Mouse (Mus musculus) retina, adult 2 months (tissue): ENCODE data around the gene Tle3.

ENCODE experiments used
- DNase-seq: peaks from one replicate; pipeline ENCODE4 v3.0.0-alpha.2; 2012; ENCODE audit warnings: low read depth, low spot score

Gene Tle3

GRCm38 (mm10) chr9:61371755-61372509 lies at the start of gene Tle3:
Gene Tle3, plus strand, starts transcription at chr9:61372366.
- DNase-seq, result peak; percentile 71

GRCm38 (mm10) chr9:61323221-61323620 lies 48.9 kb upstream of the Tle3 start:
- DNase-seq, result no peak

GRCm38 (mm10) chr9:61323879-61324278 lies 48.3 kb upstream of the Tle3 start:
- no peak for DNase-seq

GRCm38 (mm10) chr9:61324354-61324753 lies 47.8 kb upstream of the Tle3 start:
- no peak for DNase-seq

- no peak for DNase-seq
These were observed 47.2 kb upstream of the Tle3 start for GRCm38 (mm10) chr9:61325012-61325411.

GRCm38 (mm10) chr9:61325931-61326351 lies 46.2 kb upstream of the Tle3 start:
- no peak for DNase-seq

- DNase-seq, result no peak
These were observed 45.2 kb upstream of the Tle3 start for GRCm38 (mm10) chr9:61326922-61327321.

GRCm38 (mm10) chr9:61328173-61328572 lies 44.0 kb upstream of the Tle3 start:
- no peak for DNase-seq

- DNase-seq, result no peak
These were observed 41.4 kb upstream of the Tle3 start for GRCm38 (mm10) chr9:61330747-61331146.

GRCm38 (mm10) chr9:61332226-61332936 lies 39.8 kb upstream of the Tle3 start:
- no peak for DNase-seq

GRCm38 (mm10) chr9:61336179-61336578 lies 36.0 kb upstream of the Tle3 start:
- DNase-seq, result no peak

GRCm38 (mm10) chr9:61336591-61337587 lies 35.3 kb upstream of the Tle3 start:
- DNase-seq, result no peak

GRCm38 (mm10) chr9:61337665-61338064 lies 34.5 kb upstream of the Tle3 start:
- DNase-seq, result no peak

GRCm38 (mm10) chr9:61339311-61339710 lies 32.9 kb upstream of the Tle3 start:
- DNase-seq, result no peak

GRCm38 (mm10) chr9:61340333-61340732 lies 31.8 kb upstream of the Tle3 start:
- DNase-seq, result no peak

GRCm38 (mm10) chr9:61342297-61342696 lies 29.9 kb upstream of the Tle3 start:
- no peak for DNase-seq

- DNase-seq, result no peak
These were observed 27.5 kb upstream of the Tle3 start for GRCm38 (mm10) chr9:61344684-61345083.

- no peak for DNase-seq
These were observed 25.2 kb upstream of the Tle3 start for GRCm38 (mm10) chr9:61347011-61347410.

- no peak for DNase-seq
These were observed 24.1 kb upstream of the Tle3 start for GRCm38 (mm10) chr9:61348036-61348435.

GRCm38 (mm10) chr9:61348616-61349015 lies 23.6 kb upstream of the Tle3 start:
- no peak for DNase-seq

- DNase-seq, result no peak
These were observed 22.5 kb upstream of the Tle3 start for GRCm38 (mm10) chr9:61349697-61350096.

GRCm38 (mm10) chr9:61351164-61351563 lies 21.0 kb upstream of the Tle3 start:
- DNase-seq, result no peak
